Comparison of ENCODE assay signal across 11 mouse cellular contexts in genomic region chr2:101172806-101173205, GRCm38 (mm10).
DNase-seq lines count a peak whose midpoint lies in the region; ATAC-seq lines count a peak whose summit lies in the region.
"Had no signal": no experiment of that assay in that cellular context is flagged by ENCODE, and none has a peak within 500 bp of the region (broad histone marks: within the 10 kb centered on the region; RNA-seq: fewer than 3 reads in every experiment).

No protein-coding gene starts in this region.

- H3K9ac ChIP-seq in forebrain, embryonic 14.5 days (ENCODE audit: low read length), result no peak overlapping the region
- no peak overlapping the region for H3K9ac ChIP-seq in liver, embryonic 11.5 days (ENCODE audit: low read depth, low read length)
- H3K9ac ChIP-seq: heart, embryonic 13.5 days; liver, embryonic 14.5 days had no signal

- no peak overlapping the region for H3K4me2 ChIP-seq in forebrain, embryonic 14.5 days (ENCODE audit: low read length)
- H3K4me2 ChIP-seq in liver, embryonic 11.5 days, result no peak overlapping the region
- H3K4me2 ChIP-seq: heart, embryonic 13.5 days had no signal

- H3K36me3 ChIP-seq in forebrain, embryonic 14.5 days (ENCODE audit: control insufficient read depth, insufficient read depth, low read length), result no peaks in the 10 kb centered on the region
- H3K36me3 ChIP-seq in liver, embryonic 11.5 days (ENCODE audit: control insufficient read depth, insufficient read depth, low read length), result no peaks in the 10 kb centered on the region
- H3K36me3 ChIP-seq: heart, embryonic 13.5 days had no signal

- intact Hi-C loops in left cerebral cortex, postnatal 25 days (cut with DNase I), result loop anchor here (5.0 kb wide), 1 partner anchor 124 kb away; no protein-coding TSS in a partner anchor
- intact Hi-C loops in gastrocnemius, postnatal 36 days (cut with DNase I), result no loop called here

- peaks cover 13% of the 10 kb centered on the region for H3K4me1 ChIP-seq in forebrain, embryonic 14.5 days (ENCODE audit: control insufficient read depth, insufficient read depth, low read length)
- H3K4me1 ChIP-seq in liver, embryonic 11.5 days (replicated peaks; ENCODE audit: control insufficient read depth, insufficient read depth, low read length), result no peaks in the 10 kb centered on the region
- H3K4me1 ChIP-seq: heart, embryonic 13.5 days had no signal

- H3K27ac ChIP-seq in forebrain, embryonic 14.5 days (ENCODE audit: low read depth, low read length), result no peak overlapping the region
- H3K27ac ChIP-seq in liver, embryonic 11.5 days (ENCODE audit: low read depth, low read length), result no peak overlapping the region
- H3K27ac ChIP-seq: heart, embryonic 13.5 days; liver, embryonic 14.5 days had no signal

- no peaks in the 10 kb centered on the region for H3K9me3 ChIP-seq in forebrain, embryonic 14.5 days (replicated peaks; ENCODE audit: control insufficient read depth, low read length)
- no peaks in the 10 kb centered on the region for H3K9me3 ChIP-seq in liver, embryonic 11.5 days (ENCODE audit: control insufficient read depth, low read length)
- H3K9me3 ChIP-seq: heart, embryonic 13.5 days had no signal

- H3K27me3 ChIP-seq in forebrain, embryonic 14.5 days (replicated peaks; ENCODE audit: control insufficient read depth, insufficient read depth, low read length), result peaks cover 5% of the 10 kb centered on the region; the same call in 1 of the 2 replicates
- no peaks in the 10 kb centered on the region for H3K27me3 ChIP-seq in liver, embryonic 11.5 days (replicated peaks; ENCODE audit: control insufficient read depth, insufficient read depth, low read length)
- H3K27me3 ChIP-seq: heart, embryonic 13.5 days had no signal

- H3K4me3 ChIP-seq in forebrain, embryonic 14.5 days (ENCODE audit: low read depth, low read length), result no peak overlapping the region
- H3K4me3 ChIP-seq in liver, embryonic 11.5 days (ENCODE audit: low read depth, low read length), result no peak overlapping the region
- H3K4me3 ChIP-seq: heart, embryonic 13.5 days had no signal

- DNase-seq in left cerebral cortex, adult 18-20 months (ENCODE audit: low spot score in 2 of 2), result peak; percentile 40 to 65
- no peak for DNase-seq in left cerebral cortex, adult 11 months (ENCODE audit: low spot score)
- peak; percentile 88 for DNase-seq in forebrain, embryonic 14.5 days (ENCODE audit: low spot score)
- peak; percentile 32 to 79 for DNase-seq in left cerebral cortex, postnatal 25 days (ENCODE audit: low spot score in 2 of 2)
- DNase-seq in right cerebral cortex, adult 2 months (ENCODE audit: low spot score in 2 of 2), result peak; percentile 51 to 67
- no peak for DNase-seq in yolk sac, embryonic 10.5 days (ENCODE audit: low spot score)
- no peak for DNase-seq in gastrocnemius, postnatal 36 days
- no peak for DNase-seq in liver, embryonic 11.5 days (ENCODE audit: low spot score)
- DNase-seq: cerebellum, adult 2 months had no signal

- WGBS in forebrain, embryonic 14.5 days, result under 1% methylated on average over 6 of the region's 6 CpGs
- WGBS in liver, embryonic 11.5 days, result 74% methylated on average over 6 of the region's 6 CpGs

- peak; percentile 94 for ATAC-seq in forebrain, embryonic 14.5 days
- ATAC-seq in liver, embryonic 11.5 days (replicated peaks; ENCODE audit: low FRiP score), result no peak

Comparison
In these comparisons a context has a peak if more than half of its experiments do, and no peak if none do; other contexts are left out.
1. DNase-seq: peak in left cerebral cortex, adult 18-20 months (2 of 2), forebrain, embryonic 14.5 days (single experiment), left cerebral cortex, postnatal 25 days (2 of 2) and right cerebral cortex, adult 2 months (2 of 2); none in left cerebral cortex, adult 11 months (single experiment), yolk sac, embryonic 10.5 days (single experiment), gastrocnemius, postnatal 36 days (0 of 2) and liver, embryonic 11.5 days (single experiment).